Mouse (Mus musculus) midbrain, embryonic 14.5 days (tissue): ENCODE data around the gene Cep97. TPM values are rescaled to one million over a fixed set of nuclear protein-coding genes. Genes with fewer than 3 reads are reported as not detected.
"Not testable (repeated sequence)": the region's sequence is repeated elsewhere in the genome, so short reads cannot be mapped to it uniquely, and the experiment has no call there.

Experiments
- ATAC-seq: fragments of 200-750 bp; cut with Nextera tagmentation; 2 replicates; pipeline ENCODE4 v1.8.0; 2017; ENCODE audit warnings: moderate number of reproducible peaks, moderate library complexity; ENCODE audit not compliant: low FRiP score, low TSS enrichment
- DNase-seq: peaks from one replicate; pipeline ENCODE4 v3.0.0-alpha.2; 2015
- H3K27ac ChIP-seq: fragments of 300-500 bp; sonication (generic); replicated peaks from 2 replicates; pipeline ENCODE4 v1.5.1; 2014; ENCODE audit warnings: mild to moderate bottlenecking, low read depth, low read length, moderate library complexity
- H3K27me3 ChIP-seq: fragments of 300-500 bp; sonication (generic); 2 replicates; pipeline ENCODE4 v1.6.1; 2014; ENCODE audit warnings: low read length, control low read depth, mixed read lengths; ENCODE audit not compliant: control insufficient read depth, insufficient read depth
- H3K36me3 ChIP-seq: fragments of 300-500 bp; sonication (generic); 2 replicates; pipeline ENCODE4 v1.6.1; 2014; ENCODE audit warnings: low read length, control low read depth; ENCODE audit not compliant: control insufficient read depth, insufficient read depth
- H3K4me1 ChIP-seq: fragments of 300-500 bp; sonication (generic); 2 replicates; pipeline ENCODE4 v1.6.1; 2014; ENCODE audit warnings: mild to moderate bottlenecking, antibody characterized with exemption, low read length, control low read depth; ENCODE audit not compliant: control insufficient read depth, insufficient read depth
- H3K4me2 ChIP-seq: fragments of 300-500 bp; sonication (generic); 2 replicates; pipeline ENCODE4 v1.6.1; 2014; ENCODE audit warnings: mild to moderate bottlenecking, low read length, moderate library complexity
- H3K4me3 ChIP-seq: fragments of 300-500 bp; sonication (generic); replicated peaks from 2 replicates; pipeline ENCODE4 v1.5.1; 2014; ENCODE audit warnings: low read depth, low read length
- H3K9ac ChIP-seq: fragments of 300-500 bp; sonication (generic); replicated peaks from 2 replicates; pipeline ENCODE4 v1.6.1; 2014; ENCODE audit warnings: mild to moderate bottlenecking, low read length, moderate library complexity
- H3K9me3 ChIP-seq: fragments of 300-500 bp; sonication (generic); 2 replicates; pipeline ENCODE4 v1.6.1; 2016; ENCODE audit warnings: low read length, control low read depth, mixed read lengths; ENCODE audit not compliant: control insufficient read depth
- WGBS: fragments of 180-500 bp; shearing (Covaris S2); extraction: QIAGEN DNeasy Blood & Tissue Kit; methylation state at CpG from one replicate; pipeline ENCODE4 v1.1.7; 2014; 5-methylcytosine and 5-hydroxymethylcytosine counted together
- polyA plus RNA-seq: library from polyadenylated mRNA; unstranded; fragments of >200 nt; fragmentation: Nextera tagmentation; extraction: Ambion mirVana; gene quantifications from 2 replicates; pipeline ENCODE4 v1.2.1, GENCODE M21; 2014

Cep97 gene
- polyA plus RNA-seq, 1 experiment from 2014 or later = 20.8 TPM

GRCm38 (mm10) chr16:55887814-55888583 lies 46.7 kb downstream of the Cep97 start:
- H3K4me3 ChIP-seq = no peak overlapping the region
- no peaks in the 10 kb centered on the region for H3K9me3 ChIP-seq
- H3K27me3 ChIP-seq = no peaks in the 10 kb centered on the region
- ATAC-seq = peak; percentile 24; the same call in 1 of the 2 replicates
- peaks cover 17% of the 10 kb centered on the region for H3K36me3 ChIP-seq
- DNase-seq = peak; percentile 21
- 67% methylated on average over 7 of the region's 7 CpGs for WGBS
- no peak overlapping the region for H3K4me2 ChIP-seq
- no peak overlapping the region for H3K27ac ChIP-seq
- no peak overlapping the region for H3K9ac ChIP-seq
- H3K4me1 ChIP-seq = no peaks in the 10 kb centered on the region

DNA sequence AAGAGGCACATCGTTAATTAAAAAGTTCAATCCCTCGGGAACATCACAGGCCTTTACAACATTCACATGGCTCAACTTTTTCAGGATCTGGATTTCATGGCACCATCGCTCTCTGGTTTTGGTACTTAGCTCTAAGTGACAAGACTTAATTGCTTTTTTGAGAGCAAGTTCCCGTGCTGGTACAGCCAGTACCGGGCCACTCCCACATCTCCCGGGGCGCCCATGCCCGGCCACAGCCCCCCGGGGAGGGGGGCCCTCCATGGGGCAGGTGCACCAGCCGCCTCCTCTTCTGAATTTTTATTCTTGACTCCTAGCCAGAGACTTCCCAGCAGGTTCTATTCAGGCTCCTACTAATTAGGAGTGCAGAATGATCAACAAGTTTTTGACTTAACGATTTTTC lies 50.4 kb downstream of the Cep97 start:
- Histone ChIP-seq H3K27me3 (no peaks in the 10 kb centered on the region), H3K27ac (no peak overlapping the region), H3K4me3 (no peak overlapping the region), H3K4me2 (no peak overlapping the region), H3K9ac (no peak overlapping the region), H3K36me3 (peaks cover 10% of the 10 kb centered on the region), H3K4me1 (no peaks in the 10 kb centered on the region), H3K9me3 (no peaks in the 10 kb centered on the region)
- DNase-seq (no peak), ATAC-seq (no peak)
- WGBS = 81% methylated on average over 11 of the region's 11 CpGs

DNA sequence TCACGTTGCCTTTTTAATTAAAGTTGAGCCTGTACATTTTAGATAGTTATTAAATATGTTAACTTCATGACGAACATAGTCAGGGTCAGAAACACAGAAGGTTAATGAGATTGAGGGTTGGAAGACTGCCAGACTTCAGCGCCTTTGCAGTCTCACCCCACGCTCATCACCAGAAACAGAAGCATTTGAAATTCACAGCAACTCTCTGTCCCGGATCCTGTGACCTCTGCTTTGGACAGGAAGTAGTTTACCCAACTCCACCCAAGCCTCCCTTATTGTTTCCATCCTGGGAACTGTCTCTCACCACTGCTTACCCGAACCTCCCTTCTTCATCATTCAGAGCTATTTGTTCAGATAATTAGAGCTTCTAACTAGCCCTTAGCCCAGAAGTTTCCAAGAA lies 58.6 kb downstream of the Cep97 start:
- Histone ChIP-seq H3K9me3 (no peaks in the 10 kb centered on the region), H3K4me1 (no peaks in the 10 kb centered on the region), H3K27ac (no peak overlapping the region), H3K36me3 (no peaks in the 10 kb centered on the region), H3K9ac (no peak overlapping the region), H3K4me3 (no peak overlapping the region), H3K4me2 (no peak overlapping the region), H3K27me3 (no peaks in the 10 kb centered on the region)
- WGBS = 83% methylated on average over 6 of the region's 6 CpGs
- DNase-seq (no peak), ATAC-seq (no peak)

- H3K36me3 ChIP-seq = peaks cover 10% of the 10 kb centered on the region; the same call in 1 of the 2 replicates
- ATAC-seq = no peak
- H3K27ac ChIP-seq = no peak overlapping the region
- no peak overlapping the region for H3K4me3 ChIP-seq
- no peak overlapping the region for H3K9ac ChIP-seq
- H3K27me3 ChIP-seq = no peaks in the 10 kb centered on the region
- 65% methylated on average over 4 of the region's 4 CpGs for WGBS
- no peak for DNase-seq
- H3K4me2 ChIP-seq = no peak overlapping the region
- H3K4me1 ChIP-seq = no peaks in the 10 kb centered on the region
- H3K9me3 ChIP-seq = no peaks in the 10 kb centered on the region
These were observed 70.8 kb downstream of the Cep97 start for GRCm38 (mm10) chr16:55863832-55864231.

GRCm38 (mm10) chr16:55863149-55863815 lies 71.4 kb downstream of the Cep97 start:
- H3K27me3 ChIP-seq = no peaks in the 10 kb centered on the region
- DNase-seq = peak; percentile 89
- H3K9me3 ChIP-seq = no peaks in the 10 kb centered on the region
- no peak; the same call in 1 of the 2 replicates for ATAC-seq
- WGBS = 27% methylated on average over 7 of the region's 7 CpGs
- no peak overlapping the region for H3K9ac ChIP-seq
- no peaks in the 10 kb centered on the region for H3K4me1 ChIP-seq
- H3K4me2 ChIP-seq = no peak overlapping the region
- no peak overlapping the region for H3K27ac ChIP-seq
- H3K4me3 ChIP-seq = no peak overlapping the region
- peaks cover 12% of the 10 kb centered on the region; the same call in 1 of the 2 replicates for H3K36me3 ChIP-seq

- H3K4me3 ChIP-seq = no peak overlapping the region
- H3K4me1 ChIP-seq = no peaks in the 10 kb centered on the region
- ATAC-seq = no peak
- H3K27me3 ChIP-seq = no peaks in the 10 kb centered on the region
- DNase-seq = no peak
- H3K9me3 ChIP-seq = no peaks in the 10 kb centered on the region
- WGBS = 92% methylated on average over 3 of the region's 3 CpGs
- H3K27ac ChIP-seq = no peak overlapping the region
- no peak overlapping the region for H3K4me2 ChIP-seq
- H3K9ac ChIP-seq = no peak overlapping the region
- peaks cover 10% of the 10 kb centered on the region; the same call in 1 of the 2 replicates for H3K36me3 ChIP-seq
These were observed 73.6 kb downstream of the Cep97 start for GRCm38 (mm10) chr16:55861104-55861503.

- not testable (repeated sequence) for H3K4me3 ChIP-seq, H3K27ac ChIP-seq, H3K4me2 ChIP-seq, H3K27me3 ChIP-seq, ATAC-seq, H3K9ac ChIP-seq, DNase-seq, H3K4me1 ChIP-seq, H3K9me3 ChIP-seq, H3K36me3 ChIP-seq
- 92% methylated on average over 4 of the region's 4 CpGs for WGBS
These were observed 75.2 kb downstream of the Cep97 start for GRCm38 (mm10) chr16:55859421-55859820.

GRCm38 (mm10) chr16:55858465-55858864 lies 76.2 kb downstream of the Cep97 start:
- H3K4me3 ChIP-seq = no peak overlapping the region
- H3K4me2 ChIP-seq = no peak overlapping the region
- no peak overlapping the region for H3K27ac ChIP-seq
- no peaks in the 10 kb centered on the region for H3K27me3 ChIP-seq
- DNase-seq (peak; percentile 59), ATAC-seq (peak; percentile 40; the same call in 1 of the 2 replicates)
- H3K4me1 ChIP-seq = no peaks in the 10 kb centered on the region
- no peak overlapping the region for H3K9ac ChIP-seq
- H3K9me3 ChIP-seq = no peaks in the 10 kb centered on the region
- WGBS = 67% methylated on average over 6 of the region's 6 CpGs
- H3K36me3 ChIP-seq = peaks cover 3% of the 10 kb centered on the region; the same call in 1 of the 2 replicates
